Mouse (Mus musculus): ENCODE measurements at regions not wholly inside any gene's neighbourhood (a gene's known extent, or its start where the extent isn't known, plus 50 kb on each side); places are given as distances from the start of the nearest gene placed in this dataset.

- no peak overlapping the region for H3K4me2 ChIP-seq (ENCODE audit: insufficient read depth, low read depth, poor library complexity, severe bottlenecking)
- no peak overlapping the region for H3K9ac ChIP-seq (ENCODE audit: insufficient read depth, low read depth)
- H3K79me2 ChIP-seq (replicated peaks; ENCODE audit: control insufficient read depth, extremely low read depth, insufficient read depth, poor library complexity, severe bottlenecking): no peaks in the 10 kb centered on the region
- no peak for DNase-seq (ENCODE audit: extremely low read depth)
- H3K9me3 ChIP-seq (replicated peaks; ENCODE audit: low read length): no peaks in the 10 kb centered on the region
- TF ChIP-seq MYC (IDR thresholded peaks at IDR 0.05; ENCODE audit: low read depth, low read length) (no peak), RCOR1 (conservative IDR thresholded peaks at IDR 0.05; ENCODE audit: low read depth, low read length) (no peak), SIN3A (IDR thresholded peaks at IDR 0.05; ENCODE audit: low read length) (no peak), CHD1 (IDR thresholded peaks at IDR 0.05; ENCODE audit: low read depth, low read length) (no peak), HCFC1 (IDR thresholded peaks at IDR 0.05; ENCODE audit: low read depth, low read length) (no peak), ELF1 (IDR thresholded peaks at IDR 0.05; ENCODE audit: low read depth, low read length) (no peak), ZC3H11A (IDR thresholded peaks at IDR 0.05; ENCODE audit: low read depth, low read length) (no peak), SMC3 (IDR thresholded peaks at IDR 0.05; ENCODE audit: low read depth, low read length) (no peak), KAT2A (IDR thresholded peaks at IDR 0.05; ENCODE audit: insufficient replicate concordance, low read length) (no peak)
- no peaks in the 10 kb centered on the region for H3K36me3 ChIP-seq (replicated peaks in 1 of 2; ENCODE audit: control insufficient read depth in 1 of 2, insufficient read depth in 1 of 2, low read length in 1 of 2)
- in situ Hi-C loops (cut with MboI; ENCODE audit: low pct_ligation_motif_present, low pct_unique_long_range_greater_than_20kb, low sequenced_read_pairs): loop anchor here (25.0 kb wide), 1 partner anchor 624 kb away; the partner anchor contains the start of genes Hoxd10, Hoxd11, Hoxd12 and Hoxd9
- no peak overlapping the region for H3K4me3 ChIP-seq (replicated peaks in 1 of 3; ENCODE audit: low read depth in 2 of 3, low read length in 2 of 3, poor library complexity in 1 of 3)
- dilution Hi-C loops (cut with MboI; ENCODE audit: extremely low pct_ligation_motif_present, extremely low pct_unique_long_range_greater_than_20kb, low sequenced_read_pairs): no loop called here
- H3K27ac ChIP-seq (ENCODE audit: insufficient read depth, low read depth): no peak overlapping the region
- no peaks in the 10 kb centered on the region for H3K4me1 ChIP-seq (ENCODE audit: control insufficient read depth in 1 of 2, insufficient read depth in 2 of 2)
- no peaks in the 10 kb centered on the region for H3K27me3 ChIP-seq (replicated peaks)
Observed at GRCm38 (mm10) chr2:75311191-75311590, 347.9 kb upstream of the Hnrnpa3 start.

GRCm38 (mm10) chr2:75312246-75312645 is 346.8 kb upstream of the Hnrnpa3 start:
- Histone ChIP-seq H3K4me2 (ENCODE audit: insufficient read depth, low read depth, poor library complexity, severe bottlenecking) (peak overlapping the region; percentile 67; the same call in 1 of the 2 replicates), H3K4me3 (replicated peaks in 1 of 3; ENCODE audit: low read depth in 2 of 3, low read length in 2 of 3, poor library complexity in 1 of 3) (no peak overlapping the region), H3K36me3 (replicated peaks in 1 of 2; ENCODE audit: control insufficient read depth in 1 of 2, insufficient read depth in 1 of 2, low read length in 1 of 2) (no peaks in the 10 kb centered on the region), H3K9me3 (replicated peaks; ENCODE audit: low read length) (no peaks in the 10 kb centered on the region), H3K79me2 (replicated peaks; ENCODE audit: control insufficient read depth, extremely low read depth, insufficient read depth, poor library complexity, severe bottlenecking) (no peaks in the 10 kb centered on the region), H3K9ac (ENCODE audit: insufficient read depth, low read depth) (no peak overlapping the region), H3K4me1 (ENCODE audit: control insufficient read depth in 1 of 2, insufficient read depth in 2 of 2) (no peaks in the 10 kb centered on the region), H3K27ac (ENCODE audit: insufficient read depth, low read depth) (no peak overlapping the region), H3K27me3 (replicated peaks) (no peaks in the 10 kb centered on the region)
- peak; percentile 40 for DNase-seq (ENCODE audit: extremely low read depth)
- TF ChIP-seq CTCF (conservative IDR thresholded peaks at IDR 0.05 in 1 of 2, IDR thresholded peaks at IDR 0.05 in 1 of 2; ENCODE audit: low read depth in 2 of 2, low read length in 2 of 2) (peak; percentile 69 to 78), SMC3 (IDR thresholded peaks at IDR 0.05; ENCODE audit: low read depth, low read length) (peak; percentile 65), MEF2A (IDR thresholded peaks at IDR 0.05; ENCODE audit: borderline replicate concordance, low read depth, low read length) (no peak), ZKSCAN1 (IDR thresholded peaks at IDR 0.05; ENCODE audit: borderline replicate concordance, low read depth, low read length) (no peak), ETS1 (conservative IDR thresholded peaks at IDR 0.05; ENCODE audit: low read depth, low read length) (no peak), UBTF (IDR thresholded peaks at IDR 0.05; ENCODE audit: low read depth, low read length) (no peak), RCOR1 (conservative IDR thresholded peaks at IDR 0.05; ENCODE audit: low read depth, low read length) (no peak), RAD21 (IDR thresholded peaks at IDR 0.05; ENCODE audit: low read depth, low read length) (peak; percentile 82)
- dilution Hi-C loops (cut with MboI; ENCODE audit: extremely low pct_ligation_motif_present, extremely low pct_unique_long_range_greater_than_20kb, low sequenced_read_pairs) (no loop called here), in situ Hi-C loops (cut with MboI; ENCODE audit: low pct_ligation_motif_present, low pct_unique_long_range_greater_than_20kb, low sequenced_read_pairs) (loop anchor here (25.0 kb wide), 1 partner anchor 625 kb away; the partner anchor contains the start of genes Hoxd10, Hoxd11, Hoxd12 and Hoxd9)
